Mouse (Mus musculus): ENCODE results near the gene Olfr49. TPM values are rescaled to one million over a fixed set of nuclear protein-coding genes. Genes with fewer than 3 reads are reported as not detected.
"Not testable (repeated sequence)": the region's sequence is repeated elsewhere in the genome, so short reads cannot be mapped to it uniquely, and the experiment has no call there.

Olfr49 gene
- total RNA-seq, 2 experiments from 2014 or later: not detected

GRCm38 (mm10) chr14:54232143-54232542 lies 52.6 kb downstream of the Olfr49 start:
- DNase-seq (ENCODE audit: low spot score in 2 of 2): no peak

GRCm38 (mm10) chr14:54231176-54231956 lies 53.4 kb downstream of the Olfr49 start:
- no peak for DNase-seq (ENCODE audit: low spot score in 2 of 2)

DNA sequence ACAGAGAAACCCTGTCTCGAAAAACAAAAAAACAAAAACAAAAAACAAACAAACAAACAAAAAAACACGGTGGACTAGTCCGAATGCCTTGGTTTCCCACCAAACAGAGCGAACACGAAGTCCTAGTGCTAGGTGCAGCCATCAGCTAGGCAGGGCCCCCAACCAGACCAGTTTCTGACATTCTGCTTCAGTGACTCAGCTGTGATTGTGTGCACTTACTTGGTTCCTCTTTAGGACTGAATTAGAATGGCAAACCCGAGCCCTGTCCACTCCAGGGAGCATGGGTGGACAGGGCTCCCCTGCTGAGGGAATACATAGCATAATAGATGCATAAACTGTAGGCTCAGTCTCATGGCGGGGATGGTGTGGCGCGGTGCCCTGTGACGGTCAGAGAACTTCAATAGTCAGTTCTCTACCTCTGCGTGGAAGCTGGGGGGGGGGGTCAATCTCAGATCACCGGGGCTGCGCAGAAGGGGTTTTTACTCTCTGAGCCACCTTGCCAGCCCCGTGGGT lies 54.0 kb downstream of the Olfr49 start:
- no peak for DNase-seq (ENCODE audit: low spot score in 2 of 2)

- DNase-seq (ENCODE audit: low spot score in 2 of 2): not testable (repeated sequence)
Observed at GRCm38 (mm10) chr14:54229849-54230248, 54.9 kb downstream of the Olfr49 start.

DNA sequence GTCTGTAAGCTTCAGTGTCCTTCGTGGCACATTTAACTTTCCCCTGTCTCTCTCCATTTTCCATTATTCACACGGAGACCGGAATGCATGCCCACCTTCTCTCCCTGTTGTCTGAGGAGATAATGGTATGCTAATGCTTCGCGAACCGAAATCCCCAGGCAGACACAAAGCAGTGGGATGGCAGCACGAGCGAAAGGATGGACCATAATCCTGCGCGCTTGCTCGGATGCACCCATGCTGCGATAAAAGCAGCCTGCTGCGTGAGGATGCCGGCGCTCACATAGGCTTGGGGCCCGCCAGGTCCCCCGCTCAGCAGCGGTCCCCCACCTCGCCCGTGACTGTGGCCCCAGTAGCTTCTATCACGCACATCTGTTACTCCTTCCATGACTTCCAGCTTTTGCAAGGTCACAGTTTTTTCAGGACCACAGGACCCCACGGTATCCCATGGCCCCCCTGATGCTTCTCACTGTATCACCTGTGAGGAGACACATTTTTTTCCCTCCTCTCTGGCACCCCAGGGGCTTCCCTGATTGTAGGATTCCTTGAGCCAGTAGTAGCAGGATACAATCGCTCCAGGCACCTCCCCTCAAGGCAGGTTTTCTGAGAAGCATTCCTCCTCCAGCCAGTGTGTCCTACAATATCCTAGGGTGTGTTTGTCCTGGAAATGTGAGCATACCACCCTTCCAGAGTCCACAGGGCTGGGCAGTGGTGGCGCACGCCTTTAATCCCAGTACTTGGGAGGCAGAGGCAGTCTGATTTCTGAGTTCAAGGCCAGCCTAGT lies 55.6 kb downstream of the Olfr49 start:
- DNase-seq (ENCODE audit: low spot score in 2 of 2): no peak

DNA sequence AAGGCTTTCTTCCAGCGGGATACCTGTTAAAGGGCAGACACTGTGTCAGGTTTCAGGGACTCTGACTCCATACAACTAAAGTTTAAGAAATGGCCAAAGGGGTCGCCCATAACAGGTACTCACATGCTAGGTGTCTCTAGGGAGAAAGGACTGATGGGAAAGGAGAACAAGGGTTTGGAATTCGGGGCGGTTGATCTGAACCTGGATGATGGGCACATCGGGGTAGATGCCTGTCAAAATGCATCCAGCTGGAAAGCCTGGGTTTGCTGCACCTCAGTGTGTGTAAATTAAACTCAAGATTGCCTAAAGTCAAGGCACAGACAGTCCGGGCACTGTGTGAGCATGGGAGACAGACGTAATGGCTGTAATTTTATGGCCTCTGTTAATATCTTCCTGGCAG lies 56.2 kb downstream of the Olfr49 start:
- DNase-seq (ENCODE audit: low spot score in 2 of 2): no peak

Other genes with a start within 250 kb of the Olfr49 start
- gene Dad1, start 30.8 kb downstream of the Olfr49 start, total RNA-seq (2021): 100 to 1,000 TPM; 123 to 132 TPM
- gene Abhd4, start 30.8 kb downstream of the Olfr49 start, total RNA-seq (2021): 10 to 100 TPM; 54.8 to 60.0 TPM
- 10 to 100 TPM; 51.9 to 53.9 TPM for gene Oxa1l, start 75.9 kb upstream of the Olfr49 start, total RNA-seq (2021)
- 1 to 10 TPM; 1.5 to 2.2 TPM for gene Slc7a7, start 132.8 kb upstream of the Olfr49 start, total RNA-seq (2021)
- gene Mrpl52, start 142.0 kb upstream of the Olfr49 start, total RNA-seq (2021): 100 to 1,000 TPM in 1 of 2 experiments, 10 to 100 TPM in 1; 94.8 to 109 TPM
- gene Mmp14, start 146.7 kb upstream of the Olfr49 start, total RNA-seq (2021): 10 to 100 TPM; 15.0 to 15.2 TPM
- 10 to 100 TPM; 33.8 to 34.6 TPM for gene Lrp10, start 179.2 kb upstream of the Olfr49 start, total RNA-seq (2021)
- 10 to 100 TPM; 21.0 to 23.1 TPM for gene Rem2, start 191.2 kb upstream of the Olfr49 start, total RNA-seq (2021)
- gene Prmt5, start 232.6 kb upstream of the Olfr49 start, total RNA-seq (2021): 10 to 100 TPM; 51.5 to 56.7 TPM